13 mouse cellular contexts compared by ENCODE assay signal in the genomic region with DNA sequence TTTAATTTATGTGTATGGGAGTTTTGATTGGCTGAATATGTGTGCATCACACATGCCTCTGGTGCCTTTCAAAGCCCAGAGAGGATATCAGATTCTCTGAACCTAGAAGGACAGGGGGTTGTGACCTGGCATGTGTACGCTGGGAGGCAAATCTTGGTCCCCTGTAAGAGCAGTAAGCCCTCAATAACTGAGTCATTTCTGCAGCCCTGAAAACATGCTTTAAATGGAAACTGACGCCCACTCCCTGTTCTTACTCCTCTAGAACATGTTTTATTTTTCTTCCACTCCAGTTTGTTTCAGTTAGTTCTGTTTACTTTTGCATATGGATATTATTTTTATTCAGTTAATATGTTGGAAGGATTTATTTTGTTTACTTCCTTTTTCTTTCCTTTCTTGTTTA.
"Had no signal": no experiment of that assay in that cellular context is flagged by ENCODE, and none has a peak within 500 bp of the region (broad histone marks: within the 10 kb centered on the region; RNA-seq: fewer than 3 reads in every experiment).

No protein-coding gene starts in this region.

- H3K27ac ChIP-seq: kidney, postnatal 0 days; limb, embryonic 13.5 days; liver, embryonic 14.5 days; midbrain, embryonic 13.5 days; stomach, postnatal 0 days had no signal

- DNase-seq: kidney, adult 9 months; kidney, postnatal 36 days; left cerebral cortex, postnatal 4 days; lung, adult 18-20 months; lung, postnatal 36 days; retina, postnatal 1 day; thymus, postnatal 4 days had no signal

- ATAC-seq: midbrain, embryonic 13.5 days had no signal

- H3K4me3 ChIP-seq: limb, embryonic 13.5 days; midbrain, embryonic 13.5 days; myocyte had no signal
